8 mouse cellular contexts compared by ENCODE assay signal in genomic region chr3:108770725-108771368, GRCm38 (mm10). TPM values are rescaled to one million over a fixed set of nuclear protein-coding genes. Genes with fewer than 3 reads are reported as not detected.
DNase-seq lines count a peak whose midpoint lies in the region; ATAC-seq lines count a peak whose summit lies in the region.

No protein-coding gene starts in this region.

- H3K4me2 ChIP-seq in hindbrain, embryonic 15.5 days, result no peak overlapping the region

- H3K27me3 ChIP-seq in hindbrain, embryonic 15.5 days, result no peaks in the 10 kb centered on the region

- DNase-seq in T-cell, adult 2 months (ENCODE audit: low spot score), result peak; percentile 57
- DNase-seq in gastrocnemius, adult 18-20 months (ENCODE audit: low spot score), result peak; percentile 81
- peak; percentile 49 to 79 for DNase-seq in layer of hippocampus, postnatal 14 days (ENCODE audit: low spot score in 2 of 2)
- peak; percentile 87 for DNase-seq in lung, postnatal 10 days
- DNase-seq in retina, adult 2 months (ENCODE audit: low read depth, low spot score), result peak; percentile 59
- peak; percentile 56 to 58 for DNase-seq in urinary bladder, postnatal 36 days (ENCODE audit: low spot score in 2 of 2)

- H3K9me3 ChIP-seq in hindbrain, embryonic 15.5 days, result no peaks in the 10 kb centered on the region

- H3K9ac ChIP-seq in hindbrain, embryonic 15.5 days, result no peak overlapping the region

- whole genome bisulfite sequencing in hindbrain, embryonic 15.5 days, result 34% methylated on average over 6 of the region's 6 CpGs

- H3K4me3 ChIP-seq in hindbrain, embryonic 15.5 days, result no peak overlapping the region

- peak; percentile 80 for ATAC-seq in common myeloid progenitor, adult 5-6 weeks (replicated peaks; ENCODE audit: low read depth, poor library complexity, severe bottlenecking)
- ATAC-seq in hindbrain, embryonic 15.5 days (ENCODE audit: low FRiP score, low read depth), result peak; percentile 83

- H3K36me3 ChIP-seq in hindbrain, embryonic 15.5 days, result no peaks in the 10 kb centered on the region

- H3K27ac ChIP-seq in hindbrain, embryonic 15.5 days (replicated peaks), result 0 out of 2 replicates have a peak overlapping the region, but pooled peaks have one; percentile 5

- H3K4me1 ChIP-seq in hindbrain, embryonic 15.5 days (replicated peaks), result 0 out of 2 replicates have a peak, but pooled peaks cover 3% of the 10 kb centered on the region

RNA-seq across cellular contexts. Expression of gene Aknad1, which starts 31.4 kb away (rescaled TPM):
- total RNA-seq in common myeloid progenitor, adult 5-6 weeks (2017), result not detected in 2 replicates
- total RNA-seq in gastrocnemius, adult 18-20 months (2021), result under 1 TPM; 0.14 to 0.30 TPM
- not detected in 2 replicates for polyA plus RNA-seq in hindbrain, embryonic 15.5 days (2015; fragmentation: Nextera tagmentation; extraction: Ambion mirVana)
- total RNA-seq in layer of hippocampus, postnatal 14 days (2021), result under 1 TPM in 1 of 2 experiments, not detected in 1; 0.14 TPM

RNA-seq across cellular contexts. Expression of gene Gpsm2, which starts 48.7 kb away (rescaled TPM):
- total RNA-seq in common myeloid progenitor, adult 5-6 weeks (2017), result 25.1 and 26.1 TPM in 2 replicates
- total RNA-seq in gastrocnemius, adult 18-20 months (2021), result under 1 TPM; 0.78 to 0.97 TPM
- 20.2 and 22.6 TPM in 2 replicates for polyA plus RNA-seq in hindbrain, embryonic 15.5 days (2015; fragmentation: Nextera tagmentation; extraction: Ambion mirVana)
- total RNA-seq in layer of hippocampus, postnatal 14 days (2021), result 10 to 100 TPM; 16.1 to 18.0 TPM

Comparison
In these comparisons a context has a peak if more than half of its experiments do, and no peak if none do; other contexts are left out.
1. RNA of gene Gpsm2, which starts 48.7 kb away (total RNA-seq): 25.1 to 26.1 TPM in common myeloid progenitor, adult 5-6 weeks and 16.1 to 18.0 TPM in layer of hippocampus, postnatal 14 days; 0.78 to 0.97 TPM in gastrocnemius, adult 18-20 months; every median in the first group is over 4 times any median in the second.
2. Peak in every context shown above with its lines, with median percentiles within 50 percentile points of each other: DNase-seq.